Mouse (Mus musculus) hindbrain, postnatal 0 days (tissue): Measurements from ENCODE around the gene Cactin. TPM values are rescaled to one million over a fixed set of nuclear protein-coding genes. Genes with fewer than 3 reads are reported as not detected.

Experiments
- ATAC-seq: fragments of 200-750 bp; cut with Nextera tagmentation; 2 replicates; pipeline ENCODE4 v1.8.0; 2017; ENCODE audit warnings: mild to moderate bottlenecking, moderate TSS enrichment, moderate library complexity
- DNase-seq: peaks from one replicate; pipeline ENCODE4 v3.0.0-alpha.2; 2015; ENCODE audit warnings: low spot score
- H3K27ac ChIP-seq: fragments of 300-500 bp; sonication (generic); 2 replicates; pipeline ENCODE4 v1.5.1; 2014; ENCODE audit warnings: mild to moderate bottlenecking
- H3K27me3 ChIP-seq: fragments of 300-500 bp; sonication (generic); 2 replicates; pipeline ENCODE4 v1.6.1; 2014; ENCODE audit warnings: low read length, mixed read lengths; ENCODE audit not compliant: insufficient read depth
- H3K36me3 ChIP-seq: fragments of 300-500 bp; sonication (generic); 2 replicates; pipeline ENCODE4 v1.6.1; 2014; ENCODE audit warnings: low read length, mixed read lengths; ENCODE audit not compliant: insufficient read depth
- H3K4me1 ChIP-seq: fragments of 300-500 bp; sonication (generic); 2 replicates; pipeline ENCODE4 v1.6.1; 2014; ENCODE audit warnings: antibody characterized with exemption, low read length, mixed read lengths; ENCODE audit not compliant: insufficient read depth
- H3K4me2 ChIP-seq: fragments of 300-500 bp; sonication (generic); 2 replicates; pipeline ENCODE4 v1.6.1; 2014; ENCODE audit warnings: low read depth, mild to moderate bottlenecking, low read length, moderate library complexity, mixed read lengths
- H3K4me3 ChIP-seq: fragments of 300-500 bp; sonication (generic); 2 replicates; pipeline ENCODE4 v1.5.1; 2014; ENCODE audit warnings: low read length
- H3K9ac ChIP-seq: fragments of 300-500 bp; sonication (generic); replicated peaks from 2 replicates; pipeline ENCODE4 v1.6.1; 2014; ENCODE audit warnings: mild to moderate bottlenecking, low read length, moderate library complexity, mixed read lengths
- H3K9me3 ChIP-seq: fragments of 300-500 bp; sonication (generic); 2 replicates; pipeline ENCODE4 v1.6.1; 2016; ENCODE audit warnings: low read length, mixed read lengths
- CTCF ChIP-seq: IDR thresholded peaks from 2 replicates; pipeline ENCODE4 v1.5.1; 2016; ENCODE audit warnings: antibody characterized with exemption, control low read depth, low read depth
- WGBS: fragments of 180-500 bp; shearing (Covaris S2); extraction: QIAGEN DNeasy Blood & Tissue Kit; methylation state at CpG from one replicate; pipeline ENCODE4 v1.1.7; 2014; 5-methylcytosine and 5-hydroxymethylcytosine counted together
- polyA plus RNA-seq: library from polyadenylated mRNA; unstranded; fragments of >200 nt; fragmentation: Nextera tagmentation; extraction: Ambion mirVana; gene quantifications from 2 replicates; pipeline ENCODE4 v1.2.1, GENCODE M21; 2015
- total RNA-seq: library from RNA; depleted of rRNA; stranded (reverse); fragments of >200 nt; gene quantifications from 2 replicates; pipeline ENCODE4 v1.2.3, GENCODE M21; 2014

Gene Cactin
- total and polyA plus RNA-seq, 2 experiments from 2014 or later = 20.2 to 24.3 TPM

GRCm38 (mm10) chr10:81358841-81359240, 37.9 kb downstream of the Cactin start:
- Histone ChIP-seq H3K36me3 (no peaks in the 10 kb centered on the region), H3K27ac (no peak overlapping the region), H3K4me1 (peaks cover 10% of the 10 kb centered on the region; the same call in 1 of the 2 replicates), H3K9me3 (no peaks in the 10 kb centered on the region), H3K4me3 (no peak overlapping the region), H3K27me3 (no peaks in the 10 kb centered on the region), H3K4me2 (peak overlapping the region; percentile 91), H3K9ac (peak overlapping the region; percentile 71; the same call in 1 of the 2 replicates)
- no peak for DNase-seq
- ATAC-seq = no peak
- TF ChIP-seq CTCF = no peak
- 63% methylated on average over 1 of the region's 1 CpGs for WGBS

DNA sequence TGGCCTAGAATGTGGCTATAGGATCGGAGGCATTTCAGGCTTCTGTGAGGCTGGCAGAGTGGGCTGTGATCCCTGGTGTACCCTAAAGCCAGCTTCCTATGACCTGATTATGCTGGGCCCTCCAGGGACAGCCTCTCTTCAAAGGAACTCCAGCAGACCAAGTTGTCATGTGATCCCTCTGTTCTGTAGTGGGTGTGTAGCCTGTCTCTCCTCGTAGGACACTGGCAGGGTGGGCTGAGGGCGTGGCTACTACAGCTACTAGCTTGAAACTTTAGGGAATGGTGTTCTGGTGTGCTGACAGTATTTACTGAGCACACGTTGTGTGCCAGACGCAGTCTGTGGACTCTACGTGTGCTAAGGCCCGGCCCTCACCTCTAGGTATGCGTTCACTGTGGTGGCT, 39.8 kb downstream of the Cactin start:
- DNase-seq (no peak), ATAC-seq (no peak)
- H3K27ac ChIP-seq = no peak overlapping the region
- H3K4me2 ChIP-seq = no peak overlapping the region
- TF ChIP-seq CTCF = no peak
- WGBS = 72% methylated on average over 8 of the region's 8 CpGs
- no peak overlapping the region for H3K9ac ChIP-seq
- H3K4me3 ChIP-seq = no peak overlapping the region
- H3K9me3 ChIP-seq = no peaks in the 10 kb centered on the region
- no peaks in the 10 kb centered on the region for H3K27me3 ChIP-seq
- no peaks in the 10 kb centered on the region for H3K36me3 ChIP-seq
- H3K4me1 ChIP-seq = peaks cover 16% of the 10 kb centered on the region; the same call in 1 of the 2 replicates

GRCm38 (mm10) chr10:81362336-81362949, 41.5 kb downstream of the Cactin start:
- no peaks in the 10 kb centered on the region for H3K9me3 ChIP-seq
- no peak overlapping the region for H3K27ac ChIP-seq
- H3K9ac ChIP-seq = no peak overlapping the region
- H3K36me3 ChIP-seq = peaks cover 8% of the 10 kb centered on the region
- no peak overlapping the region for H3K4me3 ChIP-seq
- H3K27me3 ChIP-seq = no peaks in the 10 kb centered on the region
- DNase-seq (no peak), ATAC-seq (no peak)
- peaks cover 11% of the 10 kb centered on the region; the same call in 1 of the 2 replicates for H3K4me1 ChIP-seq
- no peak overlapping the region for H3K4me2 ChIP-seq
- 81% methylated on average over 12 of the region's 12 CpGs for WGBS
- TF ChIP-seq CTCF = no peak

DNA sequence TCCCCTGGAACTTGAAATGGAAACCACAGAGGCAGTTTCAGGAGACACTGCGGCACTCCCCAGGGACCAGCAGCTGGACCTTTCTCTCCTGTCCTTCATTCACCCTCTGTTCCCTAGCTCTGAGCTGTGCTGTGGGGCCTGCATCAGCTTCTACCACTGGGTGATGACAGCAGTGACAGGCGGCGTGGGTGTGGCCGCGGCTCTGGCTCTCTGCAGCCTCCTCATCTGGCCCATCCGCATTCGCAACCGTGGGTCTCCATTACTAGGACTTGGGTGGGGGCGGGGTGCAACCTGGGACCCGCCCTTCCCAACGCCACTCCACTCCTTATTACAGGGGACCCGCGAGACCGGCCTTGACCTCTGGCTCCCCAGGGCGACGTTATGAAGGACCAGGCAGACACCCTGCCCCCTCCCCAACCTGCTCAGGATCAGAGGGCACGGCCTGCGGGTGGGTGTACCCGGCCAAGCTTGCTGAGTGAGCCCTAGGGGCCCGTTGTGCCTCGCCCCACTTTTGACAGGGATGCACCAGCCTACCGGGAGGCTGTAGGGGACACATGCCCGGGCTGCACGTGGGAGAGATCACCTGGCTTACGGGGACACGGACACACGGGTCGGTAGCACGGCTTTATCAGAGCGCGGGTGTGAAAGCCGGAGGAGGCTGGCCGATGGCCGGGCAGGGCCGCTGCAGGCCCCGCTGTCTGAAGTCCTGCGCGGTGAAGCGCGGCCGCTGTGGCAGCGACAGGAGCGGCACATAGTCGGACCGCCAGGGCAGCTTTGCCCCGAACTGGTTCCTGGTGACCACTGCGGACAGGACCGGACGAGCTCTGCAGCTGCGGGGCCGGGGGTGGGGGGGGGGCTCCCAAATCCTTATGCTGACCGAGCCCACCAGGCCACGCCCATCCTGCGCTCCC, 42.8 kb downstream of the Cactin start:
- Histone ChIP-seq H3K4me1 (0 out of 2 replicates have a peak, but pooled peaks cover 5% of the 10 kb centered on the region), H3K27ac (no peak overlapping the region), H3K9me3 (no peaks in the 10 kb centered on the region), H3K36me3 (peaks cover 21% of the 10 kb centered on the region), H3K4me2 (peak overlapping the region; percentile 43), H3K4me3 (peak overlapping the region; percentile 13; the same call in 1 of the 2 replicates), H3K9ac (0 out of 2 replicates have a peak overlapping the region, but pooled peaks have one; percentile 28), H3K27me3 (no peaks in the 10 kb centered on the region)
- ATAC-seq (0 out of 2 replicates have a peak, but pooled peaks have one; percentile 3), DNase-seq (no peak)
- WGBS = 17% methylated on average over 54 of the region's 54 CpGs
- no peak for TF ChIP-seq CTCF

GRCm38 (mm10) chr10:81364666-81365065, 43.8 kb downstream of the Cactin start:
- 19% methylated on average over 28 of the region's 28 CpGs for WGBS
- peaks cover 31% of the 10 kb centered on the region for H3K36me3 ChIP-seq
- no peaks in the 10 kb centered on the region for H3K27me3 ChIP-seq
- H3K4me2 ChIP-seq = peak overlapping the region; percentile 43
- H3K27ac ChIP-seq = no peak overlapping the region
- no peak for ATAC-seq
- TF ChIP-seq CTCF = no peak
- H3K4me3 ChIP-seq = no peak overlapping the region
- H3K9ac ChIP-seq = no peak overlapping the region
- H3K4me1 ChIP-seq = 0 out of 2 replicates have a peak, but pooled peaks cover 5% of the 10 kb centered on the region
- no peak for DNase-seq
- H3K9me3 ChIP-seq = no peaks in the 10 kb centered on the region

DNA sequence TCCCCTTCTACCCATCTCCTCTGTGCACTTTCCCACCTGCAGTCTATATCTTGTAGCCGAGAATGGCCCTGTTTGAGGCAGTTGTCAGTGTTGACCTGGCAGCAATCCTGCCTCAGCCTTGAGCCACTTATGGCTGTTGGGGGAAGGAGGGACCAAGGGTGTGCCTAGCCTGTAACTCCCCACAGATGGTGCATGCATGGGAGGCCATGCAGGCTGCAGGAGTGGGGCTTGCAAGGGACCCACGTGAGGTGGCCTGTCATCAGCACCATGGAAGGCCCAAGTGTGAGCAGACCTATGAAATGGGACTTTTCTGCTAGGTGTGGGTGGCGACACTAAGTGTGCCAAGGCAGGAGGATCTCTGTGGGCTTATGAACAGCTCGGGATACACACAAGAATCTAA, 44.2 kb downstream of the Cactin start:
- Histone ChIP-seq H3K4me3 (no peak overlapping the region), H3K36me3 (peaks cover 35% of the 10 kb centered on the region), H3K9ac (no peak overlapping the region), H3K9me3 (no peaks in the 10 kb centered on the region), H3K4me1 (0 out of 2 replicates have a peak, but pooled peaks cover 5% of the 10 kb centered on the region), H3K27ac (no peak overlapping the region), H3K4me2 (no peak overlapping the region), H3K27me3 (no peaks in the 10 kb centered on the region)
- DNase-seq = no peak
- ATAC-seq = no peak
- TF ChIP-seq CTCF = no peak
- 30% methylated on average over 4 of the region's 4 CpGs for WGBS
